Mouse (Mus musculus) brain, adult 2 months (tissue): ENCODE measurements around the gene Lrg1.

Experiments used
- DNase-seq: peaks from one replicate; pipeline ENCODE4 v3.0.0; 2011; ENCODE audit warnings: low read depth, low spot score

Gene Lrg1

DNA sequence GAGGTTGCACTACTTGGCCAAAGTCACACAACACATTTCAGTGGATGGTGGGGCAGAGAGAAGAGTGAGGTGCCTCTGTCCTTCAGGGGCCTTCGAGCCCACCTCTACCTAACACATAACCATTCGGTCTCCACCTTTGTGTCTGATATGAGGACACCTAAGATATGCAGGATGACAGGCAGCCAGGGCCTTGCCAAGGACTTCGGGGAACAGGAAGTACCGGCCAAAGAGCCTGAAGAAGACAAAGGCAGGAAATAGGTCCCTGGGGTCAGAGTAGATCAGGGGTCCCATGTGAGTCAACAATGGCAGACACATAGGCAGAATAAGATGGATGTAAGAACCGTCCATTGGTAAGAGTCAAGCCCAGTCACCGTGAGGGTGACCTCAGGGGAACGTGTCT is 14.8 kb upstream of the Lrg1 start:
- no peak for DNase-seq

DNA sequence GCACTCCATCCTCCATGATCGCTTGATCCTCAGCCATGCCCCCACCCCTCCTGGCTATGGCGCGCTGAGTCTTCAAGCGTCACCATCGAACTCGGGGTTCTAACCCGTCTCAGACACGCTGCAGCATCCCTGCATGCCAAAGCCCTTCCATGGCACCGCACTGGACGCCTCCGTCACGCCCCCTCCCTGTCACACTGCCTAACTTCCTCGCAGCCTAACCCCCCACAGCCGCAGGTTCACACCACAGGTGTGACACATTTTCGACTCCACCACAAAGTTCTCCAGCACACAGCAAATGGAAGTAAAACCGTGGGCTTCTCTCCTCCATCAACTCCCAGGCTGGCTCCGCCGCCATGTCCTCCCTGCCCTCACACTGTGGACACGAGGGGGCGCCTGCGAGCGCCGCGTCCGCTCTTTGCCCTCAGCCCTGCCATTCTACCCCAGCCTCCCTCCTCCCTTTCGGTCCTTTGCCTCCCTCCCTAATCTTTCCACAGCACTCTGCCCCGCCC is 12.7 kb upstream of the Lrg1 start:
- DNase-seq: peak; percentile 54

DNA sequence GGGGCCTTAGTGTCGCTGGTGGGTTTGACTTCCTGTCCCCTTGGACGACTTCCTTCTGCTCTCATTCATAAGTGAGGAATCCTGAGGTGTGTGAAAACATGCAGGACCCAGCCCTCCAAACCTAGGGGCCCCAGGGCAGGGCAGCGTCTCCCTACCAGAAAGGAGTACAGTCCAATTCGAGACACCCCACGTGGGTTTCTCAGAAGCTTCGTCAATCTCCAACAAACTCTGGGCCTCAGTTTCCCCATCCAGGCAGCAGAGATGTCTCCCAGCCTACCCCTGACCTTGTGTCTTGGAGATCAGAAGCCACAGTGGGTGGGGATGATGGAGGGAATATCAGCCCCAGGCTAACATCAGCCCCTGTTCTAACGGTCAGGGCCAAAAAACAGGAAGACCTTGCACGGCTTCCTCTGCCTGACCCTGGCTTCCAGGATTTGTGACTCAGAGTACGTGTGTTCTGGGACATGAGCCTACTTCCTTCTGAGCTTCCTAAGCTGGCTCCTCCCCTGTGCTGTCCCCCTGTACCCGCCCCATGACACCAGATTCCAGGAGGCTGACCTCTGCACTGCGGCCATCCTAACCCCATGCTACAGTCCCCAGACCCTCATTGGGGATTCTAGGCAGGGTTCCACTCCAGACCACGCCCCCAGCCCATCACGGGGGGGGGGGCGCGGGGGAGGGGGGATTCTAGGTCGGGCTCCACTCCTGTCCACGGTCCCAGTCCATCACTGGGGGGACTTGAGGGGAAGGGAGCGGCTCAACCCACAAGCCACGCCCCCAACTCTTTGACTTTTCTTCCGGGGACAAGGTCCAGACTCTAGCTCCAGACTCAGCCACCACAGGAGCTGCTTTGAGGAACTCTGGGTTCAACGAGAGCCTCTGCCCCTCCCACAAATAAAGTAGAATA is 11.9 kb upstream of the Lrg1 start:
- DNase-seq: peak; percentile 48

DNA sequence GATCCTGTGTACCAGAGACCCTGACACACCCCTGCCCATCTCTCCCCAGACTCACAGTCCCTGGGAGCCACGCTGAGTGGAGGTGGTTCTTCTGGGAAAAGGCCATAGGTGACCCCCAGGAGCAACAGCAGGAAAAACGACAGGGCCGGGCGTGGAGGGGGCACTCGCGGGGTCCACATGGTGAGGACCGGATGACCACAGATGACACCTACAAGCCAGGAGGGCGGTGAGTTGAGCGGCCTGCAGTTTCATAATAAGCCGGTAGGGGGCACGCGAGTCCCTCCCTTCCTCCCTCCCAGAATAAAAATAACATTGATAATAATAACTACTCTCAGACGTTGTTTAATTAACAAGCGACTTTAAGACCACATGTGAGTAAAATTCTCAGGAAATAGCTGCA is 10.9 kb upstream of the Lrg1 start:
- peak; percentile 53 for DNase-seq

DNA sequence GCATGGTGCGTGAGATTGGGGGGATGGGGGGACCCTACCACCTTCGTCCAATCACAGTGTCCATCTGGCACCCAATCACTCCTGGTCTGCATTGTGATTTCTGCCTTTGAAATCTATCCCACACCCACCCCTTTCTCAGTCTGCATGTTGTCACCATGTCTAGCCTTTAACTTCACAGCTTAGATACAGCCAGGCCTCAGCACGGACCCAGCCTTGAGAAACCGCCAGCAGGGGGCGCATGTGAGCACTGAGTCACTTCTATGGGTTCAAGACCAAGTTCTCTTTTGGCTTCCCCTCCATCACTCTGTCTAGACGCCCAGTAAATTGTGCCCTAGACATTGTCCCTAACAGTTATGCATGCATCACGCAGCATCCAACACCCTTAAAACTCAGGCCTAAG is 10.0 kb upstream of the Lrg1 start:
- peak; percentile 73 for DNase-seq

DNA sequence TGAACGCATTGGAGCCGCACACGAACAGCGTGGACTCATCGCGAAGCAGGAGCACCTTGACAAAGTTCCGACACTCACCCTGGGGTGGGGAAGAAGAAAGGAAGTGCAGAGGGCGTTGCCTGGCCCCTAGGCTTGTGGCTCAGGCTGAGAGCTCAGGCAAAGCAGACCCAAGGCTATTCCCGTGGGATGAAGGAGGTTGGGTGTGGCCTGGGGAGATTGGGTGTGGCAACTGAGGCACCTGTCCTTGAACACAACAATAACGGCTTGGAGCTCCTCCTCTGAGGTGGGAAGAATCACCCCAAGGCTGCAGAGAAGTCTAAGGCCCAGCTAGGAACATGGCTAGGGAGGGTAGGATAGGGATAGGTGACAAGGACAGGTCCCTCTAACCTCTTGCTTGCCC is 9.3 kb upstream of the Lrg1 start:
- no peak for DNase-seq

DNA sequence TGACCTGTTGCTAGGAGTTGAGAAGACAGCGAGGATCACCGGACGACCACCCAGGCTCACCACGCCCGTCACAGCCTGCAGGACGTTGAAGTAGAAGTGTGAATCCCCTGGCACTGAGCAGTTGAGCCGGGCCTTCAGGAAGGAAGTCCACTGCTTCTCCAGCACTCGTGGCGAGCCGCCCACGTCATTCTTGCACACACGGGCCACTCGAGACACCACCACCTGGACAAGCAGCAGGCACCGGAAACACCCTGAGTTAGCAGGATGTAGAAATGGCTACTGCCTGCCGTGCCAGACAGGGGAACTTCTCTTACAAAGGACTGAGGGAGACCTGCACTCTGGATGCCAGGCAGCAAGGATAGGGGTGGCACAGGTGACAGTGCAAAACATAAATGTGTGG is 6.4 kb upstream of the Lrg1 start:
- no peak for DNase-seq

DNA sequence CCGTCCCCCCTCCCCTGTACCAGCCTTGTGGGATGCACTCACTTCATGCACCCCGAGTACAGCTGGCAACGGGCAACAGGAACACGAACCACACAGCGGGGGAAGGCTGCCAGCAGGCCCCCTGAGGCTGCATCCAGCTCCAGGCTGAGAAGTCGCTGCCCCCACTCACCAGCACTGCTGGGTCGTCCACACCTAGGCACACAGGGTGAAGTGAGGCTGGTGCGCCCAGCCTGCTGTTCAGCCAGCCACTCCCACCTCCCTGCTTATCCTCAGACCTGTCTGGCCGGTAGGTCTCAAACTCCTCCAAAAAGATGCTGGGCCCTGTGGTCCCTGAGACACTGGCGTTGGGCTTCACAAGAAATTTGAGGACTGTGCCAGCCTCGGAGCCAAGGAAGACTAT is 4.4 kb upstream of the Lrg1 start:
- no peak for DNase-seq

DNA sequence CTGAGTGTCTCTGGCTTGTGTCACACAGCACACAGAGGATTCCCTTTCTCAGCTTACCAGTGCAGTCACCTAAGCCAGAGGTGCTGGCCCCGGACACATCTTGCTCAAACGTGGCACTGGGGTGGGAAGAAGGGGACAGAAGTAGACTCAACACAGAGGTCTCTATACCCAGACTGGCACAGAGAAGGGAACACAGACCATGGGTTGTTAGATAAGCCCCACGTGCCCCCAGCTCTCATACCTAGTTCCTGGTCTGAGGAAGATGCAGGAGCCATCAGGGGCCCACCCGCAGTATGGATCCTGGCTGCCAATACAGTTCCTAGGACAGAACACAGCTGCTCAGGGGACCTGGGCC is 3.5 kb upstream of the Lrg1 start:
- no peak for DNase-seq

DNA sequence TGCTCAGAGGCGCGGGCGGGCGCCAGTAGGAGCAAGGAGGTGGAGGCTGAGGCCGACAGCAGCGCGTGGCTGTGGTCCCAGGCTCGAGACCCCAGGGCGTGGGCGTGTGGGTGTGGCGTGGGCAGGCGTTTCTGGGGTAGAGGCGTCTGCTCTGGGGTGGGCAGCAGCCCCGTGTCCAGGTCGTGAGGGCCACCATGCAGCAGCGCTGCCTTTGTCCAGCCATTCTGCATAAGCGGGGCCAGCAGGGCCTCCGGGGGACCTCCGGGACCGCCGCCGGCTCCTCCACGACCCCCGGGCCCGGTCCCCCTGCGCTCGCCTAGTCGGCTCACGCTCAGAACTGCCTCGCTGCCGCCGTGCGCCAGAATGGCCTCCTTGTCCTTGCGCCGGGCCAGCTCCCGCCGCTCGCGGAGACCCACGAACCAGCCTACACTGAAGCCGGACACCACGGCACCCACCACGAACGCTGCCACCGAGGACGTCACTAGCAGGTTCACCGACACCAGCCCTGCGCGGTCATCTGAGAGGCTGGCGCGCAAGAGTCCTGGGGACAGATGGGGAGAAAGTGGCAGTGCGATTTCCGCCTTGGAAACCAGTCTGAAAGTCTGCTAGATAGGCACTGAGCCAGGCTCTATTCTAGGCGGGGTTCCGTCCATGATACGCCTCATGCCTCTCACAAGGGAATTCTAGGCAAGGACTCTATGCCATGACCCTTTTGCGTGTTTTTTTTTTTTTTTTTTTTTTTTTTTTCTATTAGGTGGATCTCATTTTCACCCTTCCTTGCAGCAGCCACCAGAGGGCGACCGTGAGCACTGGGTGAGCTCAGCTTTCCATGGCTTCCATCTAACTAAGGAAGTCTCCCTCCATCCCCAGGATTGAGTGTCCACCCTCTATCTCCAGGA is 2.8 kb upstream of the Lrg1 start:
- DNase-seq: peak; percentile 78

DNA sequence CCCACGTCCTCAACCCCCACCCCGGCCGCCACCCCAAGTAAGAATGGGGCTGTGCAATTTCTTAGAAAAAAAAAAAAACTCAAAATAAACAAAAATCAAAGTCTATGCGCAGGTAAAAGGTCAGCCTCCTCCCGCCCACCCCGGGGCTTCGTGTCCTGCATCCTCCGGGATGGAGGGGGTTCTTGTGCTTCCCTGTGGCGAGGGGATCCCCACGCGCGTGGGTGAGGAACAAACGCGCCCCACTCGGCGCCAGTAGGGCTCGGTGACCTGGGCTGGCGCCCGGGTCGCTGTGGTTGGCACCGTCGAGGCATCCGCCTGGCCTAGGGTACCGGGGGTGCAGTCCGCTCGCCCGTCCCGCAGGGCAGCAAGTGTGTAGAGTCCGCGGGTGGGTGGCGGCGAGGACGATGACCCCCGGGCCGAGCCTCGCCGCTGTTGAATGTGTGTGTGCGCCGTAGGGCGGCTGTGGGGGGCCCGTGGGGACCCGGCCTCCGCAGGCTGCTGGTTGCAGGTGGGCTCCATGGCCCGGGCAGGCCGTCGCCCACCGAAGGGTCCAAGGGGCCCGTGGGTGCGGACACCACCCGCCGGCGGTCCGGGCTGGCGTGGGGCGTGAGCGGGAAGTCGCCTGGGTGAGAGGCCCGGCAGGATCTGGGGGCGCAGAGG is 2.0 kb upstream of the Lrg1 start:
- DNase-seq: no peak

DNA sequence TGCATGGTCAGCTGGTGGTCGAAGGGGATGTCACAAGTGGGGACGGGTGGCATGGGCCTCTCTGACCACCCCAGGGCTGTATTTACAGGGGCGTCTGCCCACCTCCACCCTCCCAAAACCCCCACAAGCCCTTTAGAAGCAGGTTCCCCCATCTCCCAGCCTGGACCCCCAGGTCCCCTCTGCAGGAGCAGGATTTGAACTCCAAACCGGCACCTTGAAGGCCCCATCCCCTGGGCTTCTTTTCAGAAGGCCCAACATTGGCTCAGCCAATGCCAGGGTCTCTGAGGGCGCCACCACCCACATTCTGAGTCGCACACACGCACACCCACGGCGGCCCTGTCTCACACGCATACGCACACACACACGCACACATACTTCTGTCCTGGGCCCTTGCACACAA is 1.4 kb upstream of the Lrg1 start:
- DNase-seq: no peak

DNA sequence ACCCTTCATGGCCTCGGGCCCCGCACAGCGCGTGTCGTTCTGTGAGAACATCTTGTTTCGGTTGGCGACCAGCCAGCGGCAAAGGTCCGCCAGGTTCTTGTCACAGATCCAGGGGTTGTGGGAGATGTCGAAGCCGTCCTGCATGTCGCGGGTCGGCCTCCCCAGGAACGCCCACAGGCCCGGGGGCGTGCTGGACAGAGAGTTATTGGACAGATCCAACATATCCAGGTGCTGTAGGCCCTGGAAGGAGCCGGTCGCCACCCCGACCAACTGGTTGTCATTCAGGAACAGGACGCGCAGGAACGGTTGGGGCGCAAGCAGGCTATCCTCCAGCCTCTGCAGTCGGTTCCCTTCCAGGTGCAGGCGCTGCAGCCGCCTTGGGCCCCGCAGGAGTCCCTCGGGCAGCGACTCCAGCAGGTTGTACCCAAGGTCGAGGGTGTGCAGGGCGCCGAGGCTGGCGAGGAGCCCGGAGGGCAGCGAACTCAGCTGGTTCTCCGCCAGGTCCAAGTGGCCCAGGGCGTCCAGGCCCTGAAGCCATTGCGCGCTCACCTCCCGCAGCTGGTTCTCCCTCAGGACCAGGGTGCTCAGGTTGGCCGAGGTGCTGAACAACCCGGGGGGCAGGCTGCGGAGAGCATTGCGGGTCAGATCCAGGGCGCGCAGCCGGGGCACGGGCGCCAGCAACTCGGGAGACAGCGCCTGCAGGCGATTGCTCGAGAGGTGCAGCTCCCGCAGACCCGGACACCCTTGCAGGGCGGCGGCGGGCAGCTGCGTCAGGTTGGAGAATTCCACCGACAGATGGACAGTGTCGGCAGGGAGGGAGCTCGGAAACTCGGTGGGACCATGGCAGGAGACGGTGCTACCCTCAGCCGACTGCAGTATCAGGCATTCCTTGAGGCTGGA is 1.6 kb downstream of the Lrg1 start:
- DNase-seq: peak; percentile 34

DNA sequence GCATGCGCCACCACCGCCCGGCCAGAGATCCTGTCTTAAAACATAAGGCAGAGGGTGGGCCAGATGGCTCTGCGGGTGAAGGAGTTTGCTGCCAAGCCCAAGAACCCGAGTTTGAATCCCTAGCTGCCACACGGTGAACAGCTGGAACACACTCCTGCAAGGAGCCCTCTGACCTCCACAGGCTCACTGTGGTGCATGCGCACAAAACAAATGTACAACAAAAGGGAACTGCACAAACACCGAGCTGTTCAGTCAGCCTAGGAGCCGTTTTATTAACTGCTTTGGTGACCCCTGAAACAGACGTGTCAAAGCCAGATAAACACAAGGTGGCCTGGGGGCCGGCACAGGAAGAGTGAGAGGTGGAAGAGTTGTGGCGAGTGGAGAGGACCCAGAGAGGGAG is 2.4 kb downstream of the Lrg1 start:
- DNase-seq: no peak

DNA sequence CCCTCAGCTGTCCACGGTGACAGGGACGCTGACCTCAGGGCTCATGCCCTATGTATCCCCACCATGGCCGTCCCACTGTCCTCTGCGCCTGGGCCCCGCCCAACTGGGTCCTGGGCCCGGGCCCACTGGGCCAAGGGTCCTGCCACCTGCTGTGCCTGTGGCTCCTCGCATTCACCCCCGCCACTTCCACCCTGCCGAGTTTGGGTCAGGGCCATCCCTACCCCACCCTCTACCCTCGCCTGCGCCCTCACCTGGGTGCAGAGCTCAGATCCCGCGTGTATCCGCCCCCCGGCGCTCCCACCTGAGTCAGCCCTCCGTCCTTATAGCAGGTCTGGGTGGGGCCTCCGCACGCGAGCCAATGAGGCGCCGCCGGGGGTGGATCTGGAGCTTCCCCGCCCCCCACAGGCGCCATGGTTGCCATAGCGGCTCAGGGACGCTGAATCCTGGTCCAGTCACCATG is 4.5 kb downstream of the Lrg1 start, which contains the start of gene Plin5:
Gene Plin5 (minus strand): TSS at position 346 of the 460 bp plus-strand sequence.
- peak; percentile 52 for DNase-seq

DNA sequence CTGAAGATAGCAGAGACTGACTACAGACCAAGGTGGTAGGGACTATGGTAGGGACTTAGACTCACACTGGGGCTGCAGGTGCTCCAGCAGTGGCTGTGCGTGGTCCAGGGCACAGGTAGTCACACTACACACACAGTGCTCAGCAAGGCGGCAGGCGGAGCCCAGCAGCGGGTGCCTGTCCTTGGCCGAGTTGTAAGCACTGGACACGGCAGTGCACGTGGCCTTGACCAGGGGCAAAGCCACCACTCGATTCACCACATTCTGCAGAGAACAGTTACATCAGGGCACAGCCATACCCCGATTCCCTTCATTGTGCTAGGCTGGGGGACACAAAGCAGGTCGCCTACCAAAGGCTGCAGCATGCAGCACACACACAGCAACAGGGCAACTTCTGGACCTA is 5.6 kb downstream of the Lrg1 start:
- no peak for DNase-seq

DNA sequence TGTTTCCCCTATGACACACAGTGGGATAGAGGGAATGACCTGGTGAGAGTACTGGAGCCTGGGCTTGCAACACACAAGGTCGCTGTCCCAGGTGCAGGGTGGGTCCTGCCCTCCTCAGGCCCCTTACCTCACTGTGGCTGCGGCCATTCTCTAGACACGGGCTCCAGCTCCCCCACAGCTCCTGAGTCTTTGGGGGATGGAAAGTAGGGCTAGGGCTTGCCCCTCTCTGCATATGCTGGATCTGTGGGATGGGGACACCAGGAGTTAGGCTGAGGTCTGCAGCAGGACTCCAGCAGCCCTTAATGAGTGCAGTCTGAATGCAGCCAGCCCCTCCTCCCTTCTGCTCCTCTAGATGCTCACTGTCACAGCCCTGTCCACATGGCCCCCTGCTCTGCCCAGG is 9.1 kb downstream of the Lrg1 start:
- no peak for DNase-seq

DNA sequence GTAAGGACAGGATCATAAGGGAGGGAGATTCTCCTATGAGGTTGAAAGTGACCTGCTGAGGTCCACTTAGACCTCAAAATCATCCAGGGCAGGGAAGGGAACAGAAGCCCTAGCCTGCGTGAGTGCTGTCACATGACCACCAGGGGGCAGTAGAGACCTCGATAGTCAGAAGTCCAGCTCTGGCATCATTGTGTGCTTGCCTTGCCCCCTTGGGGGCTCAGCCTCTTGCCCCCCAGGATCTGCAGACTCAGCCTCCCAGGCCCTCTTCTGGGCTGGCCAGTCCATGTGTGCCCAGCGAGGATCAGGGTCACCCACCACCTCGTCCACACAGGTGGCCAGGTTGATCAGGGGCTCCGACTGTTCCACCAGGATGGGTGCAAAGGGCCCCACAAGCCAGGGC is 9.9 kb downstream of the Lrg1 start:
- DNase-seq: peak; percentile 87

DNA sequence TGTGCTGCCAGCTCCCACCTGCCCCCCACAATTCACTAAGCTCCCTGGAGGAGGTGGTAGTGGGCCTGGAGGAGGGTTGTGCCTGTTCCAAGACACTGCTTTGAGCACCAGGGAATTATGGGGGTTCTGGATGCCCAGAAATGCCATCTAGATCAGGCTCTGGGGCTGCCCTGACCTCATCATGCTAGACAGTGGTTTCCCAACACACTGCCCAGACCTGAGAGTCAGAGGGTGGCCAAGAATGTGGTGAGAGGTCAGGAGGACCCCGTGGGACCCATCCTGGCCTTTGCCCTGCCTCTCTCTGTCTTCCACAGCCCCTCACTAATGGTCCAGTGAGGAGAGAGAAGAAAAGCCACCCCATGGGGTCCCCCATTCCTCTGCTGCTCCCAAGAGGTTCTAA is 10.8 kb downstream of the Lrg1 start:
- no peak for DNase-seq

DNA sequence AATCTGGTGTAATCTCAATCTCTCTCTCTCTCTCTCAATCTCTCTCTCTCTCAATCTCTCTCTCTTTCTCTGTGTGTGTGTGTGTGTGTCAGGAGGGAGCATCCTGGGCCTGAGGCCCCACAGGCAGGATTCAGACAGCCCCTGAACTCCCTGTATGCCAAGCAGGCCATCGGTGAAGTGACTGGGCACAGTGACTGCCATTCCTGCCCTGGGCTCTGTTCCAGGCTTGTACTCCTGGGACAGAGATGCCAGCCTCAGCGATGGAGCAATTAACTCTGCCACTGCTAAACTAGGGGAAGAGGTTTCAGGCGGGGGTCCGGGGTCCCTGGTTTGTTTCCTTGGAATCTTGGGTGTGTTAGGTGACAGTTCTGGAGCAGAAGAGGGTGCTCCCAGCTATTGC is 11.2 kb downstream of the Lrg1 start:
- no peak for DNase-seq
